Comparison of ENCODE assay signal across 8 mouse cellular contexts in the genomic region with DNA sequence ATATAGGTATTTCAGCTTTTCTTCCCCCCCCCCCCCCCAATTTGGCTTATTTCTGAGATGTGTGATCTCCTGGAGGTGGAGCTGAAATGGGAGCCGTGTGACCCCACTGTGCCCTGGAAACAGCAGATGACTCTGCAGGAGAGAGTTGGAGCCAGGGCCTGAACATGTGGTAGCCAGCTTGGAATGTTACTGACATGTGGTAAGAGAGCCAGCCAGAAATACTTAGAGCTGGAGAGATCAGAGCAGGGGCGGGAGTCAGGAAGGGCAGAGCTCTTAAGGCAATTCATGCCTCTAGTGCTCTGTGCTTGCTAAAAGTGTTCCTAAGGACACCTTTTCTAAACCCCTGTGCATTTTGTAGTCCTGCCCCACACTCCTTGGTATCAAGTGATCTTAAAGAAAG. TPM values are rescaled to one million over a fixed set of nuclear protein-coding genes. Genes with fewer than 3 reads are reported as not detected.
DNase-seq lines count a peak whose midpoint lies in the region.

No protein-coding gene starts in this region.

- no peaks in the 10 kb centered on the region for H3K9me3 ChIP-seq in limb, embryonic 10.5 days (replicated peaks)

- H3K27me3 ChIP-seq in limb, embryonic 10.5 days (ENCODE audit: low read depth, poor library complexity, severe bottlenecking) = no peaks in the 10 kb centered on the region

- DNase-seq in NIH3T3 (ENCODE audit: low read depth) = peak; percentile 90
- DNase-seq in cerebellum, postnatal 10 days = peak; percentile 50 to 62
- DNase-seq in gastrocnemius, postnatal 25 days = peak; percentile 80
- peak; percentile 66 for DNase-seq in limb, embryonic 10.5 days (ENCODE audit: low spot score)
- no peak for DNase-seq in adrenal gland, postnatal 14 days
- DNase-seq in spleen, adult 18-20 months = no peak
- DNase-seq in thymus, postnatal 4 days = no peak
- no peak for DNase-seq in left cerebral cortex, adult 8-10 months (ENCODE audit: low spot score in 2 of 2)

- H3K36me3 ChIP-seq in limb, embryonic 10.5 days = peaks cover 84% of the 10 kb centered on the region

- peaks cover 49% of the 10 kb centered on the region for H3K4me1 ChIP-seq in limb, embryonic 10.5 days

- H3K4me3 ChIP-seq in limb, embryonic 10.5 days = no peak overlapping the region

- whole genome bisulfite sequencing in limb, embryonic 10.5 days = 0% methylated on average over 2 of the region's 2 CpGs

- peak overlapping the region; percentile 70; the same call in 1 of the 2 replicates for H3K27ac ChIP-seq in limb, embryonic 10.5 days

RNA-seq across cellular contexts. Expression of a gene that starts 10.0 kb away (rescaled TPM):
- total RNA-seq in gastrocnemius, postnatal 25 days (2021) = 10 to 100 TPM; 16.5 to 18.6 TPM
- 27.6 and 31.6 TPM in 2 replicates for polyA plus RNA-seq in limb, embryonic 10.5 days (2016; fragmentation: Nextera tagmentation; extraction: Ambion mirVana)
- total RNA-seq in adrenal gland, postnatal 14 days (2021) = 20.4 and 21.7 TPM in 2 replicates
- total RNA-seq in left cerebral cortex, adult 8-10 months (2022) = 10 to 100 TPM in 1 of 4 experiments, 1 to 10 TPM in 3; 8.1 to 13.8 (median 9.4) TPM

Comparison
In these comparisons a context has a peak if more than half of its experiments do, and no peak if none do; other contexts are left out.
1. DNase-seq: peak in NIH3T3 (single experiment), cerebellum, postnatal 10 days (2 of 2), gastrocnemius, postnatal 25 days (single experiment) and limb, embryonic 10.5 days (single experiment); none in adrenal gland, postnatal 14 days (single experiment), spleen, adult 18-20 months (0 of 2), thymus, postnatal 4 days (single experiment) and left cerebral cortex, adult 8-10 months (0 of 2).